Mouse (Mus musculus) erythroblast, embryonic 14.5 days (primary cell): ENCODE data around the gene Slco2a1.

Experiments used
- GATA1 ChIP-seq: IDR thresholded peaks from 2 replicates; pipeline ENCODE4 v1.6.1; 2012; ENCODE audit warnings: low read length, inconsistent platforms, mixed read lengths
- TAL1 ChIP-seq: IDR thresholded peaks from 3 replicates; pipeline ENCODE4 v1.6.1; 2012; ENCODE audit warnings: low read length, inconsistent platforms, mixed read lengths

- TF ChIP-seq TAL1, result no peak
- no peak for TF ChIP-seq GATA1
Observed at GRCm38 (mm10) chr9:103032193-103032592, 43.7 kb downstream of the Slco2a1 start.
